Mouse (Mus musculus) WW6 (cell line): ENCODE results near the gene Zswim4.
A peak's percentile ranks its signal among the peaks of the same experiment; 100 is the strongest.

Source experiments
- DNase-seq: peaks from one replicate; pipeline ENCODE4 v3.0.0-alpha.2; 2013; ENCODE audit warnings: low read depth, low spot score

Zswim4 gene

DNA sequence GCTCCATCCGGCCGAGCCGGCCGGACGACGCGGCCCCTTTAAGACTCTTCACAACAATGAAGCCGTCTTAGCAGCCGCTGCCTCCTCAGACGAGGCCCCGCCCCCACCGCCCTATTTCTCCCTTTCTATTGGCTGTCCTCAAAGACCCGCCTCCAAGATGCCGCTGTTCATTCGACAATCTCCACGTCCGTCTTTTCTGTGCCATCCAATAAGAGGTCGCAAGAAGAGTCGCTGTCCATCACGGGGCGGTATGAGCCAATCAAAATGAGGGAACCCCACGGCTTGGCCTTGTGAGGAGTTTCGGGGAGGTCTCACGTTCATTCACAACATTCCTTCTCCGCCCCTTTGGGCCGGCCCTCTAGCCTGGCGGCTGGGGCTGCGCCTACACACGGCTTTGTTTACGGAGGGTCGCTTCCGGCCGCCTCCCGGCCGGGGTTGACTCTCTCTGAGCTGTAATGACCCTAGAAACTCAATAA lies at the start of gene Zswim4:
Gene Zswim4, minus strand, starts transcription at position 58 of the 476 bp plus-strand sequence.
- DNase-seq: peak; percentile 99

DNA sequence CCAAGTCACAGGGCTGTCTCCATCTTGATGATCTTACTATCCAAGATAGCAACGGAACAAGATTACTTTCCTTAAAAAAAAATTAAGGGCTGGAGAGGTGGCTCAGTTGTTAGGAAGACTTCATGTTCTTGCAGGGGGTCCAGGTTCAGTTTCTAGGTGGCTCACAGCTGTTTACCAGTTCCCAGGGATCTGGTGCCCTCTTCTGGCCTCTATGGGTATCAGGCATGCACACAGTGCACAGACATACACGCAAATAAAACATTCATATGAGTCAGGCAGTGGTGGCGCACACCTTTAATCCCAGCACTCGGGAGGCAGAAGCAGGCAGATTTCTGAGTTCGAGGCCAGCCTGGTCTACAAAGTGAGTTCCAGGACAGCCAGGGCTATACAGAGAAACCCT lies 48.8 kb upstream of the Zswim4 start:
- peak; percentile 63 for DNase-seq

DNA sequence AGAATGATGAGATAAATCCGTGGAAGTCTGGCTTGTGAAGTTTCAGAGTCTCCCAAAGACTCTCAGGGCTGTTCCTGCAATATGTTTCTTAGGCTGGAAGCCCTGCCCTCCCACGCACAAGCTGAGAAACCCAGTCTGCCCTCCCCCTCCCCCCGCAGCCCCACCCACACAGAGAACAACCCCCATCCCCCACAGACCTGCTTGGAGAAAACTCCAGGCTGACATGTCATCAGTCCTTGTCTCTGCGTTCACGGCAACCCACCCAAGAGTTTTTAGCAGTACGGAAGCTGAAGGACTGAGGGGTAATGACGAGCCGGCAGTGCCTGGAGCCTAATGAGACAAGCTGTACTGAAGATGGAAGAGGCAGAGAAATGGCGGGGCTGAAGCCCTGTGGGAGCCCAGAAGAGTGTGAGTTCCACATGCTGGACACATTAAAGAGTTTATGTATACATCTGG lies 47.8 kb upstream of the Zswim4 start:
- DNase-seq: no peak

DNA sequence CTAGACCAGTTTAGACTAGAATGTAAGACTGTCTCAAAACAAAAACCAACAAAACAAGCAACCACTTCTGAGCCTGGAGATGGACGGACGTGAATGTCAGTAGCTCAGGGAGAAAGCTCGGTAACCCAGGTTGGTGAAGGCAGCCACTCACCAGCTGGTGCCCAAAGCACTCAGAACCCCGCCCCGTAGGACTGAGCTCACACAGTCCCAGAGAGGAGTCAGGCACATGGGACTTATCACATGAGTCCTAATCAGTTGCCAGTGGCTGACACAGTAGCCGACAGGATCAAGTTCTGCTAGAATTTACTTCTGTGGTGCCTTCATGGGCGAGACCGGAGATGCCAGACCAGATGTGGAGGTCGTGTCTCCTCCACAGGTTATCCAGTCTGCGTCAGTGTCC lies 43.9 kb upstream of the Zswim4 start:
- DNase-seq: no peak

DNA sequence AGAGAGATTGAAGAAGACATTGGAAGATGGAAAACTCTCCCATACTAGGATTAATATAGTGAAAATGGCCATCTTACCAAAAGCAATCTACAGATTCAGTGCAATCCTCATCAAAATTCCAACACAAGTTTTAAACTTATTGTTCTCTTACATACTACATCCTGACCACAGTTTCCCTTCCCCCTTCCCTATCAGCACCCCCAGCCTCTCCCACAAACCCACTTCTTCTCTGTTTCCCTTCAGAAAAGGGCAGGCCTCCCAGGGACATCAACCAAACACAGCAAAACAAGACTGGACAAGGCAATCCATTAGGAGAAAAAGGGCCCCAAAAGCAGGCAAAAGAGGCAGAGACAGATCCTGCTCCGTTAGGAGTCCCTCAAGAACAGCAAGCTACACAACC lies 39.6 kb upstream of the Zswim4 start:
- DNase-seq: no peak

DNA sequence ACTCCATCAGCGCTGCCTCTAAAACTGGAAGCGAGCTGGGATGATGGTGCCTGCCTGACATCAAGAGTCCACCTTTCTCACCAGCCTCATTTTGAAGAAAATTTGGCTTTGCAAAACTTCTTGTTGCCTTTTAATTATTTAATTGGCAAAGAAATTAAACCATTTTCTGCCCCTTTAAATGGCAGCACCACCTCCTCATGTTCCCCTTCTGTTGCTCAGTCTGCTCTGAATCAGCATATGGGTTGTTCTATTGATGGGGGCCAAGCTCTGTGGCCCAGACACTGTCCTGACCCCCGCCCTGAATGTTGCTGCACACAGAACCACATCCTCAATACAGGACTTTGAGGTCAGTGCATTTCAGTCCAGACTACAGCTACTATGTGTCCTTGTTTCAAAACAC lies 37.1 kb upstream of the Zswim4 start:
- no peak for DNase-seq

DNA sequence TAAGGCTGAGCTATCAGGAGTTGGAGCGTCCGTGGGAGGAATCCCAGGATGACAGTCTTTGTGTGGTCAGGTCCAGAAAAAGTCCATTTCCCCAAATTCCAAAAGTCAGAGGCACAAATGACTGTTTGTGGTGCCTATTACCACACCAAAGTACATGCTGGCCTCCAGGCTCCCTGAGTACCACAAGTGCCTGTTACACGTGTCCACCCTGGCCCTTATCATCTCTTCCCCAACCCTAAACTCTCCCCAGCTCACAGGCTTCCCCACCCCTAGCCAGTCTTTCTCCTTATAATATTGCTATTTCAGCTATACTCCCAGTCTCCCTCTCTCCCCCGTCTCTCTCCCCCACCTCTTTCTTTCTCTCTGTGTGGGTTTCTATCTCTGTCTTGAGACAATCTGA lies 35.4 kb upstream of the Zswim4 start:
- DNase-seq: no peak

DNA sequence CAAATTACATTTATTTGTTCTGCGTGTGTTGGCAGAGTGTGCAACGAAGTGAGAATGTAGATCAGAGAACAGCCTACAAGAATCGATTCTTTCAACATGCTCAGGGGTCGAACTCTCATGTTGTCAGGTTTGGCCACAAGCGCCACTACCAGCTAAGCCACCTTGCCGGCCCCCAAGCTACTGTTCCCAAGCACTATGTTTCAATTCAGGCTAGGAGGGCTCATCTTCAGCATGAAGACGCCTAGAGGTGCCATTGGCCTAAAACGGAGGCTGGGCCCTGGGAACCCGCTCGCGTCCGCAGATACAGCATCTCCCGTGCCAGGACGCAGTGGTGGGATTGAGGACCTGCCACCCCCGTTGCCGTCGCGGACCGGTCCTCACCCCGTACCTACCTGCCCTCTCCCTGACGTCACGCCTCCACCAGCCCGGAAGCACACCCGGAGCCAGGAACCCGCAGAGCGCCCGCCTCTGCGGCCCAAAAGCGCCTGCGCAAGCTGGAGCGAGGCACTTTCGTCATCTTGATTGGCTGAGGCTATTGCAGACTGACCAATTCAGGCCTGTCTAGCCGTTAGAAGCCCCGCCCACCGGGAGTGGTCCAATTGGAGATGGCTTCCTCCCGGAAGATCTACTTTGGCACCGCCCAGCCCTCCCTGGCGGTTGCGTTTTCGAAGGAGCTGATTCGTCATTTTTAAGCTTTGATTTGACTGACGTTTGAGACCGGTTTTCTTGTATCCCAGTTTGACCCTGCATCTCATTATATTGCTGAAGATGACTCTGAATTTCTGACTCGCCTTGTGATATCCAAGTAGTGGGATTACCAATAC lies 33.3 kb upstream of the Zswim4 start, which contains the start of gene Ccdc130:
Gene Ccdc130, minus strand, starts transcription at position 431 of the 824 bp plus-strand sequence.
- peak; percentile 100 for DNase-seq

DNA sequence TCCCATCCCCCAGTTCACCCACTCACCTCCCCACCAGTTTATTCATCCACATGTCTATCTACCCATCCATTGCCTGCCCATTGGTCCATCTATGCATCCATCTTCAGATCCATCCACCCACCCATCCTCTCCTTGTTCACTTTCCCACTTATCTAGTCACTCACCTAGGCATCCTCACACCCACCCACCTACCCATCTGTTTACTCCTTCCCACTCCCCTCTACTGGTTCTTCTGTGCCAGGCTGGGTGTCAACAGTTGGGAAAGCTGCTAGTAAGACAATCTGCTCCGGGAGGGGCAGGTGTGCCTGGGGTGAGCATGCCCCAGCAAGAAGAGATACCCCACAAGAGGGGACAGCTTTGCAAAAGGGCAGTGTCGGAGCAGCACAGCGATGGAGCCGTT lies 24.2 kb upstream of the Zswim4 start:
- DNase-seq: no peak

DNA sequence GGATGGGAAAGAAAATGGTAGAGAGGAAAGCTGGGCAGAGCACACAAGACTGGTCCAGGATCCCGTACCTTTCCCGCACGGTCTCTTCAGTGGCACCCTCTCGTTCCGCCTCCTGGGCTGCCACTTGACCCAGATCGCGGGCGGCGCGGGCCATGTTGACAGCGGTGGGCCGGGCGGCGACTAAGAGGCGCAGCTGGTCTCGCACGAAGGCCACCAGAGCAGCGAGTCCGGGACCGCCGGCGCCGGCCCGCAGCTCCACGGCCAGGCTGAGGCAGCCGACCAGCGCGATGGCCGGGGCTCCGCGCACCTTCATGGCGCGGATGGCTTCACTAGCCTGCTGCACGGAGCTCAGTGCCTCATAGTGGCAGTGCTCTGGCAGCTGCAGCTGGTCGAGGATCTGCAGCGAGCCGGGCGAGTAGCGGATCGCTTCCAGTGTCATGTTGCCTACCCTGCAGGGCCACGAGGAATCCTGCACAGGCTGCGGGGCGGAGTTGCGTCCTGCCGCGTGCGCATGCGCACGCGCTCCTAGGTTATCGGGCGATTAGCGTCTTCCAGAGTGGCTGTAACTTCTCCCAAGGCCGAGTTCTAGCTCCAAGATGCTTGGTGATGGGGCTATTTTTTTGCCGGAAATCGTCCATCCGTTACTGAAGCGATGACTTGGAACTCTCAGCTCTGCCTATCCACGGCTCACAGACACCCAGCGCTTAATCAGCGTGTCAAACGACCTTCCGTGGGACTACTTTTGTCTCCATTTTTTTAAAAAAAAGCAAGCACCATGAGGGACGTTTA lies 20.2 kb upstream of the Zswim4 start, which contains the start of gene Mri1:
Gene Mri1, minus strand, starts transcription at position 505 of the 789 bp plus-strand sequence.
- DNase-seq: peak; percentile 96

DNA sequence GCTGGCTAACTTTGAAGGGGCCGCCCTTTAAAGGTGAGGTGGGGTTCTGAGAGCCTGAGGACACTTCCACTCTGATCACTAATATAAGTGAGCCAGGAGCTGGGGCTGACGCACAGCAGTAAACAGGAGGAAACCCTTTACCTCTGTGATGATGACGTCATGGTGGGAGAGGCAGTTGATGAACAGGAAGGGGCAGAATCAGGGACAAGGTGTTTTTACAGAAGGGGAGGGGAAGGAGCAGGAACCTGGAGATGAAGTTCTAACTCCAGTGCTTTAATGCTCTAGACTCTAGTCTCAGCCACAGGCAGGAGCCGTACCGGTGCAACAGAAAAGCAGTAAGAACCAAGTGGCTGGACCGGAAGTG lies 19.6 kb upstream of the Zswim4 start:
- no peak for DNase-seq

DNA sequence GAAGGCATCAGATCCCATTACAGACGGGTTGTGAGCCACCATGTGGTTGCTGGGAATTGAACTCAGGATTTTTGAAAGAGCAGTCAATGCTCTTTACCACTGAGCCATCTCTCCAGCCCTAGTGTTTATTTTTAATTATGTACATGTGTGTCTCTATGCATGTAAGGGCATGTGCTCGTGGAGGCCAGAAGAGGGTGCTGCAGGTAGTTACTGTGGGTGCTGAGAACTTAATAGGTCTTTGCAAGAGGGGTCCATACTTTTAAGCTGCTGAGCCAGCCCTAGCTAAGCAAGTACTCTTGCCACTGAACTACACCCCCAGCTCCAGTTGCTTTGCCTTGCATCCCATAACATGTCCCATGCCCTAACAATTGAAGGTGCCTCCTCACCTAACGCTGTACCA lies 19.0 kb upstream of the Zswim4 start:
- no peak for DNase-seq

DNA sequence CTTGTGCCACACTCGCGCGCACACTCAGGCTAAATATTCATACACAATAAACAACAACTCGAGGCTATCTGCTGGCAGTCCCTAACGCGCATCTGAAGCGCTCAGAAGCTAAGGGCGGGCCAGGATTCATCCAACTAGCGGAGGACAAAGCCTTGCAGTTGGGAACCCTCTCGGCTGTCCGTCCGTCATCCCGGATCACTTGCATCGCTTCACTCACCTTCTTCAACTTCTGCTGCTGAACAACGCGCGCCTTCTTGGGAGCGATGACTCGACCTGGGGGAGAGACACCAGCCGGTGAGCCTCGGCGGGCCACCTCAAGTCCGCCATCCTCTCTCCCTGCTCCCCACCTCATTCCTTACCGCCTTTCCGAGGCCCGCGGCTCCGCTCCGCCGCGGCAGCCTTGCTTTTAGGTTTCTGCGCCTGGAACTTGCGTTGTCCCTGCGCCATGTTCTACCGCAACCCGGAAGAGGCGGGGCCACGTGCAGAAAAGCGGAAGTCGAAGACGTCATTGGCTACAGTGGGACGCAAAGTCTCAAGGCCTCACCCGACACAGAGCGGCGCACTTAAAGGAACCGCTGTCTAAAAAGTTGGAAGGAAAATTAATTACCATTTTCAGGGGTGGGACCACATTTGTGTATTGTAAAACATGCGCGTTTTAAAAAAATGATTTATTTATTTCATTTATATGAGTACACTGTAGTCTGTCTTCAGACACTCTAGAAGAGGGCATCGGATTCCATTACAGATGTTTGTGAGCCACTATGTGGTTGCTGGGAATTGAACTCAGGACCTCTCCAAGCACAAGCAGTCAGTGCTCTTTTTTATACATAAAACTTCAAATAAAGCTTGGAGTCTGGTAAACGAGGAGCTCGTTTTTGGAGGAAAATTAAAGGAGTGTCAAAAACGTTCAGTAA lies 12.7 kb upstream of the Zswim4 start, which contains the start of gene D8Ertd738e:
Gene D8Ertd738e, minus strand, starts transcription at position 463 of the 914 bp plus-strand sequence.
- DNase-seq: no peak

DNA sequence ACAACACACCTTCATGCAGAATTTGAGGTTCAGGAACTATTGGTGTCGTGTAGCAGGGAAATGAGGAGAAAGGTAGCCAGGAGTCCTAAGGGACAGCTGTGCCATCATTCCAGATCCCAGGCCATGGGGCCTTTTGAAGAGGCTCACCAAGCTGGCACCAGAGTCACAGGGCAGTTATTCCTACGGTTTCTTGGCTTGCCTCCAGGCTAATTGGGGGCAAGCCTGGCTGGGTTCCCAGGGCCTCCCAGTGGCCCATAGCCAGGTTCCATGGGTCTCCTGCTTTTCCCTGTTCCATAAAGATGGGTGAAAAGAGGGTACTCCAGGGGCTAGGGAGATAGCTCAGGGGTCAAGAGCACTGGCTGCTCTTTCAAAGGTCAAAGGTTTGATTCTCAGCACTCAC lies 5.0 kb upstream of the Zswim4 start:
- DNase-seq: no peak

DNA sequence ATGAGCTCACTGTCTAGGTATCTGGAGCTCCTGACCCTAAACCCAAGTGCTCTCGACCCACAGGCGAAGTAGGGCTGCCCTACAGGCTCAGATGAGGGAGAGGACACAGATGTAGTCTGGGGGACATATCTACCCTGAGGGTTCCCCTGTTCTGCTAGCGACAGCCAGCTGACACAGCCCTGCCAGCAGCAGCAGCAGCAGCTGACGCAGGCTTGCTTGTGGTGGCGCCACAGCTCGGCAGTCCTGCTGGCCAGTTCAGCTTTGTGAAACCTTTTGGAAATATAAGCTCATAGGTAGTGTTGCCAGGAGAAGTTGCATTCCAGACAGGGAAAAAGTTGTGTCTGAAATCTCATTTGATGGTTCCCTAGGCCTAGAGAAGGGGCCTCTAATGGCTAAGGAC lies 4.3 kb upstream of the Zswim4 start:
- no peak for DNase-seq

DNA sequence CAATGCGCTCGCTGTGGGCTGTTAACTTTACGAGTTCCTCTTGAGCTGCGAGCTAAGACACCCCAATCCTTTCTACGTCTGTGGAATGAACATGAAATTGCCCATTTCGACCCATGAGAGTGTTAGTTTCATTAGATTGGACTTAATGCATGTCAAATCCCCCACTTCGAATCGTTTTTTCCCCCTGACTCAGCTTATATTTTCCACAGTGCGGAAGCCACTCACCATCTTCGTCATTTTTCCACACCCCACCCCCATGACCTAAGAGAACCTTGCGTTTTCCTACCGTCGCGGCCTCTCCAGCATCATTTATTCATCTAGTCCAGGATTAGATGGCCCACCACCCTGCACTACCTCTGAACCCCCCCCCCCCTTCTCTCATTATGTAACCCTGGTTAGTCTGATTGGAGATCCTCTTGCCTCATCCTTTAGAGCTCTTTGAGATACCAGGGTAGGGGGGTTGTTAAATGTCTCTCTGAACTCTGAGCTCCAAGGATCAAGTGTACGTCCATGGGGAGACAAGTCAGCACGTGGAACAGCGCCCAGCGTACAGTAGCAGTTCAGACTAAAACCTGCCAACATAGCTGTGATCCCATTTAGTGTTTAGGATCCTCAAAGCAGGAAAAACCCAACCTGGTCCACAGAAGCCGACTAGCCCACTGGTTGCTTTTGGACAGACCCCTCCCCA lies 831 bp upstream of the Zswim4 start:
- DNase-seq: no peak

DNA sequence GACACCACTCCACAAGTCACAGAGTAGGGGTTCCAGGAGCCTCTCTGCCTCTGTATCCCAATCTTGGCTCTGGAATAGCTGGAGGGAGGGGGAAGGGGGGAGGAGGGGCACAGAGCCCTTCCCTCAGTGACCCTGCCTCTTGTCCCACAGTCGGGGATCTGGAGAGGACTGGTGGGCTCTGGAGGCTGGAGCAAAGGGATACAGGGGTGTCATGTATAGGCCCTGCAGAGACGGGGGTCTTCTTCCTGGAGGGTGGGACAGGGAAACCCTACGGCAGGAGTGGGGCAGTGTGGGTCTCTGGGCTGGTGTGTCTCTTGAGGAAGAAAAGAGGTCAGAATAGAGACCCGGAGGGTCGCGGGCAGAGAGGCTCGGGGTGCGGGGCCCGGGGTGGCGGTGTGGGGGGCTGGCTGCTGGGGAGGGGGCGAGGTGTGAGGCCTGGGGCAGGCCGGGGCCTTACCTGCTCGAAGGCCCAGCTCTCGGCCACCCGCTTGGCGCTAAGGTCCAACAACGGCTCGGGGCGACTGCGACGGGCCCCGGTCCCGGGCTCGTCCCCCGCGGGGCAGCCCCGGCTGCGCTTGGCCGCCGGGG lies 351 bp downstream of the Zswim4 start:
- no peak for DNase-seq

DNA sequence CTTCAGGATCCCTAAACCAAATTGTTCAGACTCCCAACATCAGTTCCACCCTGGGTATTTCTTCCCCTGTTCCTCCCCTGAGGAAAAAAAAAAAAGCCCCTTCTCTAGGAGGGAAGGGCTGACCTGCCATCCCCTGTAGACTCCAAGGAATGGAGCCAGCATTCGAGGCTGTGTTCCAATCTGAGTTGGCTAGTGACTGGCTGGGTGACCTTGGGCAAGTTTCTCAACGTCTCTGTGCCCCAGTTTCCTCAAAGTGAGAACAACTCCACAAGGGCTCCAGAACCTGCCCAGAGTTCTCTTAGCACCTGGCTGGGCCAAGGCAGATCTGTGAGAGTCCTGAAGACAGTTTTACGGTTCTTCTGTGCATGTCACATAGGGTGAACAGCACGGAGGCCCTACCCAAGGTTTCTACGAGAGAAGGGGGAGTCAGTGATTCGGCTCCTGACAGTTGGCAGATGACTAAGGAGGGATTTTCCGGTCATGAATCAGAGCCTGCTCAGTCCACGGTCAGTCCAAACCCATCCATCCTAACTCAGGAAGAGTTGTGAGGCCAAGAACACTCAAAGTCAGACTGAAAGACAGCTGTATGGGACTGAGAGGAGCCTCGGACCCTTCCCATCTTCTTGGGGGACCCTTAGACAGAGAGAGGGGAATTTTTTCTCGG lies 977 bp downstream of the Zswim4 start:
- DNase-seq: no peak

DNA sequence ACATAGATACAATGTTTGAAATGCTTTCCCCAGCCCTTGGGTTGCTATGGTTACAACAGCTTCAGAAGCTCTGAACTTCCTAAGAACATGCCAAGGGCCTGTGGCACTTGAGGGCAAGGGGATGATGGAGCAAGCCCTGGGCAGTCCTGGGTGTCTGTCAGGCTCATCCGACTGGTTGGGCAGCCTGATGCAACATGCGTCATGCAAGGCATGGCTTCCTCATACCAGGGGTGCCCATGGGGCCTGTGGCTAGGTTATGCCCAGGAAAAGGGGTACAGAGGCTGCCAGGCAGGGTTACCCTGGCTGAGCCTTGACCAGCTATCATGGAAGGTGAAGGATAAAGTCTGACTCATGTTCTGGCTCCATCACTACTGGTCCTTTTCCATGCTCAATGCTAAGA lies 3.8 kb downstream of the Zswim4 start:
- DNase-seq: no peak

DNA sequence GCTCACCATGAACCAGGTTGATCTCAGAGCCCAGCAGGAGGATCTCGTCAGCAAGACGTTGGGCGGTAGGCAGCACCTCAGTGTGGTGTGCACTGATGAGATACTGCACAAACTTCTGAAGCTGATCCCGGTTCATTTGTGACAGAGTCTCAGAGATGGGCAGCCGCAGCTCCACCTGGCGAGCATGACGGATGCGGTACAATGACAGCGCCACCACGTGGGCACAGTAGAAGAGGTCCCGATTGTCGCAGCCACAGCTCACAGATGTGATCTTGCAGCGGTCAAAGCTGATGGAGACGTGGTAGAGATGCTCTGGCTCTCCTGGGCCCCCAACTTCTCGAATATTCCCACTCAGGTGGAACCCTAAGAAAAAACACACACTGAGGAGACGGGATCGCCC lies 6.1 kb downstream of the Zswim4 start:
- no peak for DNase-seq
